Mouse (Mus musculus): ENCODE data around the gene Gm26938.

Gene Gm26938

GRCm38 (mm10) chr5:139792966-139793337, 33.3 kb downstream of the Gm26938 start:
- DNase-seq (ENCODE audit: low read depth, low spot score) = no peak
- no peaks in the 10 kb centered on the region for H3K27me3 ChIP-seq (ENCODE audit: control insufficient read depth, insufficient read depth, low read length, poor library complexity, severe bottlenecking)
- H3K36me3 ChIP-seq (ENCODE audit: control insufficient read depth, insufficient read depth, low read length, poor library complexity, severe bottlenecking) = no peaks in the 10 kb centered on the region

DNA sequence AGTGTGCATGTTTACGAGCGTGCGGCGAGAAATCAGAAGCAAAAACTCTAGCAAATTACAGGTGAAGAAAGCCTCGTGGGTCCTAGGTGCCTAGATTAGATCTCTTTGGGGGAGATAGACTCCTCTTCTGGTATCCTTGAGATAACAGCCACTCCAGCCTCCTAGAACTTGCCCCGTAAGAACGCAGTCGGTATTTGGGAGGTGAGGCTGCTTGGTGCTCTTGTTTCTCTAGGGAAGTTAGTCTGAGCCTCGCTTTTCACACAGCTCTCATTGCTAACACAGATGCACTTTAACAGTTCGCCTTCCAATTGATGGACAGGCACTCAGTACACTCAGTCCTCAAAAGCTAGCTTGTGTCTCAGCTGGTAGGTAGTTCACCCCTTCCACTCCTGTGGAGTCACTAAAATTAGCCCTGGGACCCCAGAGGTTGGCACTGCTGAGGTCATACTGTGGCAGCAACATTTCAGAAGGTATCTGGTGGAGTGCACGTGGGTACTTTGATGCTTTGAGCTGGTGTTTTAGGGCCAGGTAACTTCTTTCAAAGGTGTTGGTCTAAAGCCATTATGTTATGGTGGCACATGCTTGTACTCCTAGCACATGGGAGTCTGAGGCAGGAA, 33.9 kb downstream of the Gm26938 start:
- no peak for DNase-seq (ENCODE audit: low read depth, low spot score)

GRCm38 (mm10) chr5:139791227-139792158, 34.7 kb downstream of the Gm26938 start, which contains the start of gene Mafk:
Gene Mafk (plus strand): TSS chr5:139791513.
- DNase-seq (ENCODE audit: low read depth, low spot score) = peak; percentile 99
- Histone ChIP-seq H3K36me3 (ENCODE audit: control insufficient read depth, insufficient read depth, low read length, poor library complexity, severe bottlenecking) (no peaks in the 10 kb centered on the region), H3K27me3 (ENCODE audit: control insufficient read depth, insufficient read depth, low read length, poor library complexity, severe bottlenecking) (no peaks in the 10 kb centered on the region)

More for the DNA sequence above, 33.9 kb downstream of the Gm26938 start:
- no peaks in the 10 kb centered on the region for H3K36me3 ChIP-seq (ENCODE audit: control insufficient read depth, insufficient read depth, low read length, poor library complexity, severe bottlenecking)
- H3K27me3 ChIP-seq (ENCODE audit: control insufficient read depth, insufficient read depth, low read length, poor library complexity, severe bottlenecking) = no peaks in the 10 kb centered on the region

- peak; percentile 35 for DNase-seq (ENCODE audit: low read depth, low spot score)
- Histone ChIP-seq H3K36me3 (ENCODE audit: control insufficient read depth, insufficient read depth, low read length, poor library complexity, severe bottlenecking) (no peaks in the 10 kb centered on the region), H3K27me3 (ENCODE audit: control insufficient read depth, insufficient read depth, low read length, poor library complexity, severe bottlenecking) (no peaks in the 10 kb centered on the region)
Observed at GRCm38 (mm10) chr5:139789466-139789865, 36.7 kb downstream of the Gm26938 start.

DNA sequence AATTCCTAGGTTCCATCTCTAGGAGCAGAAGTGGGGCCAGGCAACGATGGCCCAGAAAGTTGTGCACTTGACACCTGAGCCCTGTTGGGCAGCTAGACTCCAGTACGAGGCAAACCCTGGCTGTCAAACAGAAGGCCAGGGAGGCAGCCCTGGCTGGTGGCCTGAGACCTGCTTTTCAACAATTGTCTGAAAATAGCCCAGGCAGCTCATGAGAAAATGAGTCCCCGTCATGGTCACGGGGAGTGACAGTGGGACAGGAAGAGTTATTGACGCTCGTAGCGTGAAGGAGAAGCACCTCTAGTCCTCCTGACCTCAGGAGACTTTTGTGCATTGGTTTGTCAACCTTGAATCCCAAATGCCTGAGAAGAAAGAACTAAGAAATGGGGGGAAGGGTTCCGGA, 44.8 kb downstream of the Gm26938 start:
- H3K36me3 ChIP-seq (ENCODE audit: control insufficient read depth, insufficient read depth, low read length, poor library complexity, severe bottlenecking) = no peaks in the 10 kb centered on the region
- peak; percentile 38 for DNase-seq (ENCODE audit: low read depth, low spot score)
- no peaks in the 10 kb centered on the region for H3K27me3 ChIP-seq (ENCODE audit: control insufficient read depth, insufficient read depth, low read length, poor library complexity, severe bottlenecking)

GRCm38 (mm10) chr5:139776966-139777365, 49.2 kb downstream of the Gm26938 start:
- Histone ChIP-seq H3K27me3 (ENCODE audit: control insufficient read depth, insufficient read depth, low read length, poor library complexity, severe bottlenecking) (no peaks in the 10 kb centered on the region), H3K36me3 (ENCODE audit: control insufficient read depth, insufficient read depth, low read length, poor library complexity, severe bottlenecking) (no peaks in the 10 kb centered on the region; the same call in none of the 2 replicates)
- no peak for DNase-seq (ENCODE audit: low read depth, low spot score)

- DNase-seq (ENCODE audit: low read depth, low spot score) = peak; percentile 97
- H3K36me3 ChIP-seq (ENCODE audit: control insufficient read depth, insufficient read depth, low read length, poor library complexity, severe bottlenecking) = peaks cover 1% of the 10 kb centered on the region
- no peaks in the 10 kb centered on the region for H3K27me3 ChIP-seq (ENCODE audit: control insufficient read depth, insufficient read depth, low read length, poor library complexity, severe bottlenecking)
Observed at GRCm38 (mm10) chr5:139775216-139775926, 50.8 kb downstream of the Gm26938 start, which contains the start of gene Ints1. Gene Ints1 (minus strand): TSS chr5:139775674.

- DNase-seq (ENCODE audit: low read depth, low spot score) = no peak
- H3K36me3 ChIP-seq (ENCODE audit: control insufficient read depth, insufficient read depth, low read length, poor library complexity, severe bottlenecking) = peaks cover 1% of the 10 kb centered on the region
- H3K27me3 ChIP-seq (ENCODE audit: control insufficient read depth, insufficient read depth, low read length, poor library complexity, severe bottlenecking) = no peaks in the 10 kb centered on the region
Observed at GRCm38 (mm10) chr5:139768216-139768615, 58.0 kb downstream of the Gm26938 start.

DNA sequence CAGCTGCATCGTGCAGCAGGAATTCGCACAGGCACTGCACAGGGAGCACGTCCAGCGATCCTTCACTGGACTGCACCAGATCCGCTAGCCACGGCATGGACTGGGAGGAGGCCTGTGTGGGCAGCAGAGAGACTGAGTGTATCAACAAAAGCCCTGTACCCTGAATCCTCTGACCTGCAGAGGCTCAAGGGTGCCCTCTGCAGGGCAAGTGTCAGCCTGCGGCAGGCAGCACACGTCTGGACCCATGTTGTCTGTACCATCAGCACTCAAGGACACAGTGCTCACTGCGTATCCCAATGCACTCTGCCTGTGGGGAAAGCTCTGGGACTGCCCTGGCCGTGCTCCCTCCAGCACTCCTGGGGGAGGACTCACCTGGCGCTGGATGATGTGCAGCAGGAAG, 61.9 kb downstream of the Gm26938 start:
- Histone ChIP-seq H3K36me3 (ENCODE audit: control insufficient read depth, insufficient read depth, low read length, poor library complexity, severe bottlenecking) (peaks cover 2% of the 10 kb centered on the region), H3K27me3 (ENCODE audit: control insufficient read depth, insufficient read depth, low read length, poor library complexity, severe bottlenecking) (no peaks in the 10 kb centered on the region)
- peak; percentile 45 for DNase-seq (ENCODE audit: low read depth, low spot score)

DNA sequence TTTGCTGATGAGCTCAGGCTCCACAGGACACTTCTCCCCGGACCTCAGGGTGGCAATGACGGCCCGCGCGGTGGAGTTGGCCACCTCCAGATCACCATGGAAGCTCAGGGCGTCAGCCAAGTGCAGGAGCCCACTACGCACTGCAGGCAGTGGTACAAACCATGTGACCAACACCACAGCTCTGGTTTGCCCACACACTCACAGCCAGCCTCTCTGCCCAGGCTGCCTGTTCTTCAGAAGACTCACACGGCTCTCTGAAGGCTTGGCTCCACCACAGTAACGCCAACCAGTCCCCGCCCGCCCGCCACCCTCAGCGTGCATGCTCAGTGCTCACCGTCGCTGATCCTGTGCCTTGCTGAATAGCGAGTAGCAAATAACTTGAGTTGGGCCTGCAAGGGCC, 68.1 kb downstream of the Gm26938 start:
- Histone ChIP-seq H3K27me3 (ENCODE audit: control insufficient read depth, insufficient read depth, low read length, poor library complexity, severe bottlenecking) (no peaks in the 10 kb centered on the region), H3K36me3 (ENCODE audit: control insufficient read depth, insufficient read depth, low read length, poor library complexity, severe bottlenecking) (peaks cover 10% of the 10 kb centered on the region)
- no peak for DNase-seq (ENCODE audit: low read depth, low spot score)

Data from splenic B cell, adult 2 months (primary cell).